Mouse (Mus musculus) kidney, postnatal 25 days (tissue): ENCODE data around the gene Mmp23.

Source experiments
- DNase-seq, 2 experiments: peaks; one replicate each; pipeline ENCODE4 v3.0.0; 2021; ENCODE audit warnings: mixed read lengths in 2 of 2

The Mmp23 gene

GRCm38 (mm10) chr4:155601091-155601996 is 51.8 kb downstream of the Mmp23 start, which contains the start of gene Slc35e2:
TSS of gene Slc35e2 (plus strand) at chr4:155601416.
- DNase-seq = peak; percentile 95 to 97
